Mouse (Mus musculus): ENCODE measurements at regions not wholly inside any gene's neighbourhood (a gene's known extent, or its start where the extent isn't known, plus 50 kb on each side); places are given as distances from the start of the nearest gene placed in this dataset.

DNA sequence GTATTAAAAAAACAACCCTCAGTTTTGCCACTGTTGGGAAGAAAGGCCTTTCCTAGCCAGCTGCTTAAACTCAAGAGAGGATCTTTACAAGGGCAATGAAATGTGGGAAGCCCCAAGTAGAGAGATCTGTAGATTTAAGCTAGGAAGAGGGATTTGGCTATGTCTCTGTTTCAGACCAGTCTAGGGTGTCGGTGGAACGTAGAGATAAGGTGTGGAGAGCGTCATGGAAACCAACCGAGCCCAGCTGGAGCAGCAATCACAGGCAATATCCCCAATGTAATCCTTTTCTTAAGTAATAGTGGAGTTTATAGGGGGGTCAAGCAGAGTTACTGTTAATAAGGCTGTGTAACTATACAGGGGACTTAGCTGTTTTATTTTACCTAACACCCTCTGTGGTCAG, 204.6 kb upstream of the Mme start:
- WGBS, result 80% methylated on average over 4 of the region's 4 CpGs
- H3K27ac ChIP-seq, result no peak overlapping the region
- H3K4me2 ChIP-seq, result no peak overlapping the region
- H3K4me1 ChIP-seq, result no peaks in the 10 kb centered on the region
- H3K9me3 ChIP-seq (replicated peaks), result no peaks in the 10 kb centered on the region
- no peak overlapping the region for H3K9ac ChIP-seq
- peak; percentile 24; the same call in 1 of the 2 replicates for ATAC-seq
- no peak overlapping the region for H3K4me3 ChIP-seq
- no peaks in the 10 kb centered on the region for H3K27me3 ChIP-seq
- H3K36me3 ChIP-seq (ENCODE audit: poor library complexity, severe bottlenecking), result no peaks in the 10 kb centered on the region

GRCm38 (mm10) chr3:63070786-63071185, 170.6 kb upstream of the Mme start:
- no peak overlapping the region for H3K4me2 ChIP-seq
- H3K9me3 ChIP-seq (replicated peaks), result no peaks in the 10 kb centered on the region
- 95% methylated on average over 4 of the region's 4 CpGs for WGBS
- H3K27ac ChIP-seq, result no peak overlapping the region
- ATAC-seq, result no peak
- no peaks in the 10 kb centered on the region for H3K36me3 ChIP-seq (ENCODE audit: poor library complexity, severe bottlenecking)
- H3K4me1 ChIP-seq, result no peaks in the 10 kb centered on the region
- no peaks in the 10 kb centered on the region for H3K27me3 ChIP-seq
- no peak overlapping the region for H3K4me3 ChIP-seq
- no peak overlapping the region for H3K9ac ChIP-seq

DNA sequence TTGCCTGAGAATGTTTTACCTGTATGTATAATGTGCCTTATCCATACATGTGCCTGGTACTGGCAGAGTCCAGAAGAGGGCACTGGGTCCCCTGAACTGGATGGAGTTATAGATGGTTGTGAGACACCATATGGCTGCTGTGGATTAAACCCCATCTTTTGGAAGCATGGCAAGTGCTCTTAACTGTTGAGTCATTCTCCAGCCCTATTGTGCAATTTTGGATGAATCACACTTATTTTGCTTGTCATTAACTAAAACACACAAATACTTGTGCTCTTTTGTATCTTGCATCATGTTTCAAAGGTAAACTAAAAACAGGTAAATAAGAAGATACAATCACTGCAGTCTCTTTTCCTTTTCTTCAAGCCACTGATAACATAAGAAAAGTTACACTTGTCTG, 168.3 kb upstream of the Mme start:
- Histone ChIP-seq H3K9me3 (replicated peaks) (no peaks in the 10 kb centered on the region), H3K27me3 (no peaks in the 10 kb centered on the region), H3K4me3 (no peak overlapping the region), H3K4me2 (no peak overlapping the region), H3K9ac (no peak overlapping the region), H3K36me3 (ENCODE audit: poor library complexity, severe bottlenecking) (no peaks in the 10 kb centered on the region), H3K27ac (no peak overlapping the region), H3K4me1 (no peaks in the 10 kb centered on the region)
- ATAC-seq, result no peak

- no peak for ATAC-seq
- WGBS, result 91% methylated on average over 2 of the region's 2 CpGs
- Histone ChIP-seq H3K27ac (no peak overlapping the region), H3K4me1 (no peaks in the 10 kb centered on the region), H3K27me3 (no peaks in the 10 kb centered on the region), H3K9me3 (replicated peaks) (no peaks in the 10 kb centered on the region), H3K36me3 (ENCODE audit: poor library complexity, severe bottlenecking) (no peaks in the 10 kb centered on the region), H3K4me3 (no peak overlapping the region), H3K4me2 (no peak overlapping the region), H3K9ac (no peak overlapping the region)
Measured at GRCm38 (mm10) chr3:63078181-63078580, 163.2 kb upstream of the Mme start.

DNA sequence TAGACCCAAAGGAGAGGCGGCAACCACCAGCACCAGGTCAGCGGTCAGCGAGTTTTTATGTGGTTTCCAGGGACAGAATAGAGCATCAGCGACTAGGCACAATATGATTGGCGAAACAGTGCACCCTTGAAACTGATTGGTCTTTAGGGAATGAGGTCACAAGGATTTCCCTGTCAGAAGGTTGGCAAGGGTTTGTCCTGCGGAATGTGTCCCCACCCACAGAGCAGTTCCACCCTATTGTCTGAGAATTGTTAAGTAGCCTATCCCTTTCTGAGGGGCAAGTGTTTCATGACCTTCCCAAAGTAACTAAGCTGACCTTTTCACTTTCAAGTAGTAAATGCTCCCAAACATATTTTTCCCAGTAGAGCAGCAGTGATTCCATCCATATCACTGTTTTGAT, 159.2 kb upstream of the Mme start:
- no peak overlapping the region for H3K4me2 ChIP-seq
- WGBS, result 90% methylated on average over 6 of the region's 6 CpGs
- no peaks in the 10 kb centered on the region for H3K4me1 ChIP-seq
- H3K27ac ChIP-seq, result no peak overlapping the region
- no peaks in the 10 kb centered on the region for H3K27me3 ChIP-seq
- no peaks in the 10 kb centered on the region for H3K36me3 ChIP-seq (ENCODE audit: poor library complexity, severe bottlenecking)
- no peaks in the 10 kb centered on the region for H3K9me3 ChIP-seq (replicated peaks)
- no peak for ATAC-seq
- no peak overlapping the region for H3K9ac ChIP-seq
- no peak overlapping the region for H3K4me3 ChIP-seq

- no peak overlapping the region for H3K4me2 ChIP-seq
- H3K9me3 ChIP-seq (replicated peaks), result no peaks in the 10 kb centered on the region
- H3K36me3 ChIP-seq (ENCODE audit: poor library complexity, severe bottlenecking), result no peaks in the 10 kb centered on the region
- WGBS, result 73% methylated on average over 2 of the region's 2 CpGs
- H3K4me1 ChIP-seq, result no peaks in the 10 kb centered on the region
- no peak overlapping the region for H3K4me3 ChIP-seq
- no peak overlapping the region for H3K27ac ChIP-seq
- H3K27me3 ChIP-seq, result no peaks in the 10 kb centered on the region
- no peak for ATAC-seq
- no peak overlapping the region for H3K9ac ChIP-seq
Measured at GRCm38 (mm10) chr3:63085426-63085825, 155.9 kb upstream of the Mme start.

DNA sequence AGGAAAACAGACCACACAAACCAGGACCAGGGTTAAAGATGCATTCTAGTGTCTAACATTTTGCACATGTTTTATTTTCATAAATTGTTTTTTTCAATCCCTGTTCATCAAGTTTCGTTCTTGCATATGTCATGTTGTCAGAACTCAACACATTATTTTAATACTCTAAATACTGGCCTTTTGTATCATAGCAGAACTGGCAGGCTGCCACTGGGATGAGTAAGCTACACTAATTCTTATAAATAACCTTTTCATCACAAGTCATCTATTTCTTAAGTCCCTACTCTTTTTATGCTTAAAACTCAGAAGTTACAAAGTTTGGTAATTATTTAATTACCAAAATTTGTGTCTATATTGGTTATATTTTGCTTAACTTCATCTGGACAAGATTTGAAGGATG, 148.4 kb upstream of the Mme start:
- no peak overlapping the region for H3K27ac ChIP-seq
- WGBS, result 82% methylated on average over 1 of the region's 1 CpGs
- no peaks in the 10 kb centered on the region for H3K27me3 ChIP-seq
- H3K9ac ChIP-seq, result no peak overlapping the region
- no peak overlapping the region for H3K4me3 ChIP-seq
- no peaks in the 10 kb centered on the region for H3K4me1 ChIP-seq
- no peak overlapping the region for H3K4me2 ChIP-seq
- no peaks in the 10 kb centered on the region for H3K9me3 ChIP-seq (replicated peaks)
- ATAC-seq, result no peak
- H3K36me3 ChIP-seq (ENCODE audit: poor library complexity, severe bottlenecking), result no peaks in the 10 kb centered on the region

- Histone ChIP-seq H3K9me3 (replicated peaks) (no peaks in the 10 kb centered on the region), H3K4me2 (no peak overlapping the region), H3K4me3 (no peak overlapping the region), H3K27ac (no peak overlapping the region), H3K36me3 (ENCODE audit: poor library complexity, severe bottlenecking) (no peaks in the 10 kb centered on the region), H3K9ac (no peak overlapping the region), H3K4me1 (no peaks in the 10 kb centered on the region), H3K27me3 (no peaks in the 10 kb centered on the region)
- 75% methylated on average over 2 of the region's 2 CpGs for WGBS
- ATAC-seq, result no peak
Measured at GRCm38 (mm10) chr3:63115216-63115615, 126.1 kb upstream of the Mme start.

GRCm38 (mm10) chr3:63131883-63132282, 109.5 kb upstream of the Mme start:
- no peaks in the 10 kb centered on the region for H3K4me1 ChIP-seq
- H3K9ac ChIP-seq, result no peak overlapping the region
- H3K4me2 ChIP-seq, result no peak overlapping the region
- ATAC-seq, result no peak
- no peaks in the 10 kb centered on the region for H3K27me3 ChIP-seq
- H3K4me3 ChIP-seq, result no peak overlapping the region
- no peaks in the 10 kb centered on the region for H3K36me3 ChIP-seq (ENCODE audit: poor library complexity, severe bottlenecking)
- no peaks in the 10 kb centered on the region for H3K9me3 ChIP-seq (replicated peaks)
- H3K27ac ChIP-seq, result no peak overlapping the region
- WGBS, result 86% methylated on average over 3 of the region's 3 CpGs

GRCm38 (mm10) chr3:63137391-63138147, 103.8 kb upstream of the Mme start:
- Histone ChIP-seq H3K36me3 (ENCODE audit: poor library complexity, severe bottlenecking) (no peaks in the 10 kb centered on the region), H3K4me1 (no peaks in the 10 kb centered on the region), H3K4me3 (no peak overlapping the region), H3K9ac (no peak overlapping the region), H3K27ac (no peak overlapping the region), H3K27me3 (no peaks in the 10 kb centered on the region), H3K9me3 (replicated peaks) (no peaks in the 10 kb centered on the region), H3K4me2 (no peak overlapping the region)
- no peak for ATAC-seq
- 86% methylated on average over 10 of the region's 10 CpGs for WGBS

GRCm38 (mm10) chr3:63146237-63146636, 95.1 kb upstream of the Mme start:
- WGBS, result 91% methylated on average over 5 of the region's 5 CpGs
- no peak overlapping the region for H3K9ac ChIP-seq
- H3K27me3 ChIP-seq, result no peaks in the 10 kb centered on the region
- H3K4me1 ChIP-seq, result no peaks in the 10 kb centered on the region
- no peak overlapping the region for H3K27ac ChIP-seq
- H3K36me3 ChIP-seq (ENCODE audit: poor library complexity, severe bottlenecking), result no peaks in the 10 kb centered on the region
- no peak overlapping the region for H3K4me3 ChIP-seq
- no peak overlapping the region for H3K4me2 ChIP-seq
- H3K9me3 ChIP-seq (replicated peaks), result no peaks in the 10 kb centered on the region
- no peak for ATAC-seq

DNA sequence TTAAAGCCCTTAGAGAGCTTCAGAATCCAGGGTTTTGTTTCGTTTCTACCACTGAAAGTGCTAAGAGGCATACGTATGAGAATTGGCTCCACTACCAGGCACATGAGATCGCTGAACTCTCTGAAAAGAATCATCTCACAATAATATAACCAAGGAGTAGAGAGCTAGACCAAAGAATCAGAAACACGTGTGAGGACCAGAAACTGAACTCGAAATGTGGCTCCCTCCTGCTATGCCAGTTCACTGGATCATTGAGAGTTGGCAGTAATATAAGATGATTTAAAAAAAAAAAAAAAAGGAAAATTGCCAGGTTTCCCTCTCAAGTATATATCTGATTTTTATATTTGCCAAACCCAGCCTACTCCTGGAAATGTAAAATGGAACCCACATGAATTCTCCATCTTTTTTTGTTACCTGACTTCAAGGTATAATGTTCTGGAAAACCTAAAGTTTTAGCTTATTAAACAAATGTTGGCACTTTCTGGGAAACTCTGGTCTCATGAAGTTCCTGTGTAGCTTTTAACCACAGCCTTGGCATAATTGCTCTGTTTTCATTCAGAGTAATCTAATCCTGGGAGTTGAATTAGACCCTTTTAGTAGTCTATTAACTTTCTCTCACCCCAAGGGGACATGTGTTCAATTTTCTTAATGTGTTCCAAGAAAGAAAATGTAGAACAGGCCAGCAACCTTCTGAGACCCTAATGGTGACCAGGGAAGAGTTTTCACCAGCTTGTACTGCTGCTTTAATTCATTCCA, 58.7 kb upstream of the Mme start:
- no peak overlapping the region for H3K4me2 ChIP-seq
- no peak overlapping the region for H3K9ac ChIP-seq
- no peak overlapping the region for H3K27ac ChIP-seq
- ATAC-seq, result no peak
- no peaks in the 10 kb centered on the region for H3K27me3 ChIP-seq
- no peaks in the 10 kb centered on the region for H3K4me1 ChIP-seq
- H3K9me3 ChIP-seq (replicated peaks), result no peaks in the 10 kb centered on the region
- H3K4me3 ChIP-seq, result no peak overlapping the region
- H3K36me3 ChIP-seq (ENCODE audit: poor library complexity, severe bottlenecking), result no peaks in the 10 kb centered on the region
- 76% methylated on average over 5 of the region's 5 CpGs for WGBS
